Mouse (Mus musculus) forebrain, embryonic 14.5 days (tissue): ENCODE measurements around the gene Dmrt1. TPM values are rescaled to one million over a fixed set of nuclear protein-coding genes. Genes with fewer than 3 reads are reported as not detected.

Experiments
- ATAC-seq: fragments of 200-750 bp; cut with Nextera tagmentation; 2 replicates; pipeline ENCODE4 v1.8.0; 2017; ENCODE audit warnings: mild to moderate bottlenecking, moderate library complexity
- DNase-seq: peaks from one replicate; pipeline ENCODE4 v3.0.0-alpha.2; 2015; ENCODE audit warnings: low spot score
- H3K27ac ChIP-seq: fragments of 300-500 bp; sonication (generic); 2 replicates; pipeline ENCODE4 v1.5.1; 2014; ENCODE audit warnings: low read depth, mild to moderate bottlenecking, control low read depth, low read length, moderate library complexity
- H3K27me3 ChIP-seq: fragments of 300-500 bp; sonication (generic); replicated peaks from 2 replicates; pipeline ENCODE4 v1.6.1; 2014; ENCODE audit warnings: low read length, control low read depth, mixed read lengths; ENCODE audit not compliant: control insufficient read depth, insufficient read depth
- H3K36me3 ChIP-seq: fragments of 300-500 bp; sonication (generic); 2 replicates; pipeline ENCODE4 v1.6.1; 2014; ENCODE audit warnings: low read length, control low read depth; ENCODE audit not compliant: control insufficient read depth, insufficient read depth
- H3K4me1 ChIP-seq: fragments of 300-500 bp; sonication (generic); 2 replicates; pipeline ENCODE4 v1.6.1; 2014; ENCODE audit warnings: antibody characterized with exemption, low read length, control low read depth; ENCODE audit not compliant: control insufficient read depth, insufficient read depth
- H3K4me2 ChIP-seq: fragments of 300-500 bp; sonication (generic); 2 replicates; pipeline ENCODE4 v1.6.1; 2014; ENCODE audit warnings: mild to moderate bottlenecking, control low read depth, low read length
- H3K4me3 ChIP-seq: fragments of 300-500 bp; sonication (generic); 2 replicates; pipeline ENCODE4 v1.5.1; 2014; ENCODE audit warnings: low read depth, low read length, control low read depth
- H3K9ac ChIP-seq: fragments of 300-500 bp; sonication (generic); 2 replicates; pipeline ENCODE4 v1.6.1; 2014; ENCODE audit warnings: mild to moderate bottlenecking, low read length, control low read depth, moderate library complexity
- H3K9me3 ChIP-seq: fragments of 300-500 bp; sonication (generic); replicated peaks from 2 replicates; pipeline ENCODE4 v1.6.1; 2016; ENCODE audit warnings: low read length, control low read depth, mixed read lengths; ENCODE audit not compliant: control insufficient read depth
- WGBS: fragments of 180-500 bp; shearing (Covaris S2); extraction: QIAGEN DNeasy Blood & Tissue Kit; methylation state at CpG from one replicate; pipeline ENCODE4 v1.1.7; 2014; 5-methylcytosine and 5-hydroxymethylcytosine counted together
- polyA plus RNA-seq: library from polyadenylated mRNA; unstranded; fragments of >200 nt; fragmentation: Nextera tagmentation; extraction: Ambion mirVana; gene quantifications from 2 replicates; pipeline ENCODE4 v1.2.1, GENCODE M21; 2014

Gene Dmrt1
- polyA plus RNA-seq, 1 experiment from 2014 or later, result 0.19 TPM

DNA sequence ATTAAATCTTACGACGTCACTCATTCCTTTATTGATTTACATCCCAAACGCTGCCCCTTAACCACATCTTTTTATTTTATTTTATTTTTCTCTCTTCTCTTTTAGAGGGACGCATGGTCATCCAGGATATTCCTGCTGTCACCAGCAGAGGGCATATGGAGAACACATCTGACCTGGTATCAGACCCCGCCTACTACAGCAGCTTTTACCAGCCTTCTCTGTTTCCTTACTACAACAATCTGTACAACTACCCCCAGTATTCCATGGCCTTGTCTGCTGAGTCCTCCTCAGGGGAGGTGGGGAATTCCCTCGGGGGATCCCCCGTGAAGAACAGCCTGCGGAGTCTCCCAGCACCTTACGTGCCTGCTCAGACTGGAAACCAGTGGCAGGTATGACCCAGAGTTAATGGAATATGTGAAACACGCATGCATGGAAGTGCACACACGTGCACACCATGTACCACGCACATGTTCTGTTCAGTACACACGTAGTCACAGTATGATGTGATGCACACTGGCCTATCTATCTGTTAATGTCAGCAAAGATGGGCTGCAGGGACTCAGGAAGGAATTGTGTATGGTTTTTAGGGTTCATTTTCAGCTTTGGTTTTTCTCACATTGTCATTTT is 40.4 kb downstream of the Dmrt1 start:
- 38% methylated on average over 13 of the region's 13 CpGs for WGBS
- Histone ChIP-seq H3K27me3 (no peaks in the 10 kb centered on the region), H3K36me3 (no peaks in the 10 kb centered on the region), H3K9me3 (no peaks in the 10 kb centered on the region), H3K9ac (no peak overlapping the region), H3K4me1 (no peaks in the 10 kb centered on the region), H3K4me2 (no peak overlapping the region), H3K27ac (no peak overlapping the region), H3K4me3 (no peak overlapping the region)
- peak; percentile 83 for DNase-seq
- peak; percentile 79 for ATAC-seq

DNA sequence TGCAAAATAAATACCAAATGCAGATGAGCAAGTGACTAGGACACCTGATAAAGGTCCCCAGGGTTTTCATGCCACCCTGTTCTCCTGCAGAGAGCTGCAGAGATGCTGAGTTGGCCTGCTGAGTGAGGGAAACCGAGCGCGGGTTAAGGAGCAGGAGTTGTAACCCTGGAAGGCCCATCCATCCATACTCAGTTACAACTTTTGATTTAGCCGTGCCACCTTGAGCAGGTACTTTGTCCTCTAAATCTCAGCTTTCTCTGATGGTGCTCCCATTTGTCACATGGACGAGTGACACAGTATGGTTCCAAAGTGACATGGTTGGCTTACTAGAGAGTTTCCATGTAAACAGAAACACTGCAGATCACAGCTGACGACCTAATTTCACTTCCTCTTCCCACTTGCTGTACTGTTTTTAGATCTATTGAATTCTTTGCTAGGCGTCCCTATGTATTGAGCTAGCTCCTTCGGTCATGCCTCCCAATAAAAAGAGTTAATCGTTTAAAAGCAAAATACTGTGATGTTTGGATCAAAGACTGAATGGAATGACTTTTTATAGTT is 41.7 kb downstream of the Dmrt1 start:
- no peaks in the 10 kb centered on the region for H3K9me3 ChIP-seq
- H3K4me1 ChIP-seq, result no peaks in the 10 kb centered on the region
- ATAC-seq, result no peak
- no peak for DNase-seq
- no peaks in the 10 kb centered on the region for H3K27me3 ChIP-seq
- no peak overlapping the region for H3K4me2 ChIP-seq
- H3K9ac ChIP-seq, result no peak overlapping the region
- no peaks in the 10 kb centered on the region for H3K36me3 ChIP-seq
- no peak overlapping the region for H3K27ac ChIP-seq
- H3K4me3 ChIP-seq, result no peak overlapping the region
- 84% methylated on average over 9 of the region's 9 CpGs for WGBS

GRCm38 (mm10) chr19:25550346-25550745 is 44.9 kb downstream of the Dmrt1 start:
- Histone ChIP-seq H3K27ac (no peak overlapping the region), H3K4me3 (no peak overlapping the region), H3K9me3 (no peaks in the 10 kb centered on the region), H3K4me1 (no peaks in the 10 kb centered on the region), H3K36me3 (no peaks in the 10 kb centered on the region), H3K9ac (no peak overlapping the region), H3K4me2 (no peak overlapping the region), H3K27me3 (no peaks in the 10 kb centered on the region)
- no peak for ATAC-seq
- no peak for DNase-seq
- 71% methylated on average over 5 of the region's 5 CpGs for WGBS

DNA sequence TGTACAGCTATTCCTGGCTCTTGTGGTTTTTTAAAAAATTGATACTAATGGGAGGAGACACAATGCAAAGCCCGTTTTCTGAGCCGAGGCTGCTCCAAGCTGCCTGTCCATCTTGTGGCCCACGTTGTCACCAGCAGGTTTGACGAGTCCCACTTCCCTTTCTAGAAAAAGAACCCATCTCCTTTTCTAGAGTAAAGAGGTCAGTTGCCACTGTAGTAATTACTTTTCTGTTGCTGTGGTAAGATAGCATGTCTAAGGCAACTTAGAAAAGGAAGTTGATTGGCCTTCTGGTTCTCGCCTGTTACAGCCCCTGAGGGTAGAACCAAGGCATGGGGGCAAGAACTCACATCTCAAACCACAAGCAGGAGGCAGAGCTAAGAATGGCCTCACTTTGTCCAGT is 45.6 kb downstream of the Dmrt1 start:
- H3K4me2 ChIP-seq, result no peak overlapping the region
- H3K4me1 ChIP-seq, result no peaks in the 10 kb centered on the region
- H3K9ac ChIP-seq, result no peak overlapping the region
- WGBS, result 77% methylated on average over 5 of the region's 5 CpGs
- ATAC-seq (no peak), DNase-seq (no peak)
- H3K27ac ChIP-seq, result no peak overlapping the region
- H3K36me3 ChIP-seq, result no peaks in the 10 kb centered on the region
- no peaks in the 10 kb centered on the region for H3K27me3 ChIP-seq
- H3K9me3 ChIP-seq, result no peaks in the 10 kb centered on the region
- H3K4me3 ChIP-seq, result no peak overlapping the region

DNA sequence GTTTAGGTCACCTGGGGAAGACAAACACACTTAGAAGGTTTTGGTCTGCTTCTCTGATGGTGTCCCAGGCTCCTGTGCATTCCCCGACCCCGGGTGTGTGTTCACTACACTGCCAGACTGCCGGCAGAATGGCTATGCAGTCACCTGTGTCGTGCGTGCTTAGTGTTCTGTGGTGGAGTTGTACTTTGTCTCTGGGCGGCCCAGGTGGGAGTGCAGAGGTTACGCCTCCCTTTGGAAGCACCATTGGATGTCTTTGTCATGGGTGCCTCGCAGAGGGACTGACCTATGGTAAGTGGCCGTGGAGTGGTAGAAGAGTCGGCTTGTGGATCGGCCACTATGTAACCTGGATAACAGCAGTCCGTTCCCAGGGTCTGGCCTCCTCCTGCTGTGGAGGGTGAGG is 59.0 kb downstream of the Dmrt1 start:
- Histone ChIP-seq H3K4me3 (no peak overlapping the region), H3K4me1 (no peaks in the 10 kb centered on the region), H3K27me3 (no peaks in the 10 kb centered on the region), H3K9ac (no peak overlapping the region), H3K9me3 (0 out of 2 replicates have a peak, but pooled peaks cover 3% of the 10 kb centered on the region), H3K36me3 (no peaks in the 10 kb centered on the region), H3K4me2 (no peak overlapping the region), H3K27ac (no peak overlapping the region)
- DNase-seq, result no peak
- ATAC-seq, result no peak
- 87% methylated on average over 12 of the region's 12 CpGs for WGBS

GRCm38 (mm10) chr19:25569778-25570177 is 64.4 kb downstream of the Dmrt1 start:
- DNase-seq (no peak), ATAC-seq (no peak)
- H3K9ac ChIP-seq, result no peak overlapping the region
- H3K27ac ChIP-seq, result no peak overlapping the region
- H3K4me1 ChIP-seq, result peaks cover 8% of the 10 kb centered on the region
- WGBS, result 93% methylated on average over 7 of the region's 7 CpGs
- no peaks in the 10 kb centered on the region for H3K9me3 ChIP-seq
- H3K36me3 ChIP-seq, result no peaks in the 10 kb centered on the region
- H3K4me3 ChIP-seq, result no peak overlapping the region
- no peaks in the 10 kb centered on the region for H3K27me3 ChIP-seq
- no peak overlapping the region for H3K4me2 ChIP-seq

- Histone ChIP-seq H3K4me2 (no peak overlapping the region), H3K36me3 (no peaks in the 10 kb centered on the region), H3K9me3 (no peaks in the 10 kb centered on the region), H3K4me3 (no peak overlapping the region), H3K9ac (no peak overlapping the region), H3K27ac (no peak overlapping the region), H3K4me1 (peaks cover 16% of the 10 kb centered on the region), H3K27me3 (no peaks in the 10 kb centered on the region)
- 0 out of 2 replicates have a peak, but pooled peaks have one; percentile 26 for ATAC-seq
- DNase-seq, result peak; percentile 21
- 42% methylated on average over 10 of the region's 10 CpGs for WGBS
Measured at GRCm38 (mm10) chr19:25574431-25574830, 69.0 kb downstream of the Dmrt1 start.

- Histone ChIP-seq H3K9ac (no peak overlapping the region), H3K27me3 (no peaks in the 10 kb centered on the region), H3K27ac (no peak overlapping the region), H3K4me3 (no peak overlapping the region), H3K9me3 (no peaks in the 10 kb centered on the region), H3K4me2 (peak overlapping the region; percentile 16; the same call in 1 of the 2 replicates), H3K36me3 (no peaks in the 10 kb centered on the region), H3K4me1 (peaks cover 16% of the 10 kb centered on the region)
- ATAC-seq, result peak; percentile 54; the same call in 1 of the 2 replicates
- peak; percentile 23 for DNase-seq
- 21% methylated on average over 17 of the region's 17 CpGs for WGBS
Measured at GRCm38 (mm10) chr19:25574981-25575814, 69.8 kb downstream of the Dmrt1 start.

GRCm38 (mm10) chr19:25578358-25578757 is 72.9 kb downstream of the Dmrt1 start:
- Histone ChIP-seq H3K4me1 (peaks cover 16% of the 10 kb centered on the region), H3K27ac (no peak overlapping the region), H3K27me3 (no peaks in the 10 kb centered on the region), H3K36me3 (no peaks in the 10 kb centered on the region), H3K4me3 (no peak overlapping the region), H3K9ac (no peak overlapping the region), H3K4me2 (no peak overlapping the region), H3K9me3 (no peaks in the 10 kb centered on the region)
- ATAC-seq, result no peak
- DNase-seq, result no peak
- WGBS, result 100% methylated on average over 2 of the region's 2 CpGs
